Mouse (Mus musculus) liver, postnatal 0 days (tissue): Measurements from ENCODE around the gene Smim5.

Source experiments
- CTCF ChIP-seq: sonication (generic); IDR thresholded peaks from 2 replicates; pipeline ENCODE4 v1.5.1; 2016; ENCODE audit warnings: antibody characterized with exemption, low read depth
- EP300 ChIP-seq: IDR thresholded peaks from 2 replicates; pipeline ENCODE4 v1.6.1; 2016; ENCODE audit warnings: antibody characterized with exemption, low read depth, mild to moderate bottlenecking

GRCm38 (mm10) chr11:115918637-115919036 lies 18.9 kb downstream of the Smim5 start:
- TF ChIP-seq EP300 = no peak
- no peak for TF ChIP-seq CTCF
